Mouse (Mus musculus): ENCODE measurements around the gene Il31ra. TPM values are rescaled to one million over a fixed set of nuclear protein-coding genes. Genes with fewer than 3 reads are reported as not detected.

Gene Il31ra
- polyA plus RNA-seq, 1 experiment from 2014 or later: 0.59 TPM

- DNase-seq (ENCODE audit: low spot score): peak; percentile 80
Measured at GRCm38 (mm10) chr13:112509465-112509864, 84.7 kb downstream of the Il31ra start.

DNA sequence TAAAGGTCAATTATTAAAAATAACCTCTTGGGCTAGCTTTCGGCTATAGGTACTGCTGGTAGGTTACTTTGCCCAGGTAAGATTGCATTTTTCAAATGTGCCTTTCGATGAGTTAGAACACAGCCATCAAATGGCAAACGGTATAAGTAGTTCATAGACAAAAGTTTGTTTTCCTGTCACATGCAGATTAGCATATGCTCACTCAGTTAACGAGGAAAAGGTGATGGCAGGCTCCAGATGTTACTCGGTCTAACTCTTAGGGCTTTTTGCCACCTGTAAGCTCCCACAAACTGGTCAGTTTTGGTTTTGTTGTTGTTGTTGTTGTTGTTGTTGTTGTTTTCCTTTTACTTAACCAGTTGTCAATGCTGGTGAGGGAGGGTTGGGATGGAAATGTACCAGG, 85.7 kb downstream of the Il31ra start:
- DNase-seq (ENCODE audit: low spot score): peak; percentile 70

DNA sequence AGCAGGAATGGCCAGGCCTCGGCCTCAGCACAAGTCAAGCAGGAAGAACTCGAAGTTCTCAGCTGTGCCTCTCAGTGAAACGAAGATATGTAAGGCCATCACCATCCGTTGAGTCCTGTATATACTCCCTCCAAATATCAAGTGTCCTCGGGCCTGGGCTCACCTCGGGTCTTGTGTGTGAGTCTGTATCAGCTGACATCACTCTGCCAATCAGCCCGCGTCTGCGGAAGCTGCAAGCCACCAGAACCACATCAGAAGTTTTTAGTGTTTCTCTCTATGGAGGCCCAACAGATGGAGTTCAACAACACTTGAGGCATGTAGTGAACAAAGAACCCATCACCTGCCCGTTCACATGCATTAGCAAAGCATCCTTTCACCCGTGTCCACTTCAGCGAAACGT, 86.5 kb downstream of the Il31ra start:
- DNase-seq (ENCODE audit: low spot score): peak; percentile 88

DNA sequence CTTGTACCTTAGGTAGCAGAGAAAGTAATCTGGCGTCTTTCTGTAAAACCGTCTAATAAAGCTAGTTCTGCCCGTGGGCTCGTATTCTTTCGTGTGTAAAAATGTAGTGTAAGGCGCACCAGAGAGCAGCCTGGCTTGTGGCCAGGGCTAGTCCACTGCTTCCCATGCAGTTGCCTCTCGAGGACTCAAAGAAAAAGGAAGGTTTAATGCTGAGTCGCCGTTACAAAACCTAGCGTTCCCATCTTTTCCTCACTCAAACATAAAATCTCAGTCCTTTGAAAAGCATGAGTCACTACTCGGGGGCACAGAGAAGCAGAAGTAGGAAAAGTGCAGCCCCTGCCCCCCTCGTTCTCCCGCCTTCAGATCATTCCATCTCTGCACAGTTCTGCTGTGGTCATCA, 87.4 kb downstream of the Il31ra start:
- DNase-seq (ENCODE audit: low spot score): no peak

GRCm38 (mm10) chr13:112505436-112505835, 88.7 kb downstream of the Il31ra start:
- no peak for DNase-seq (ENCODE audit: low spot score)

DNA sequence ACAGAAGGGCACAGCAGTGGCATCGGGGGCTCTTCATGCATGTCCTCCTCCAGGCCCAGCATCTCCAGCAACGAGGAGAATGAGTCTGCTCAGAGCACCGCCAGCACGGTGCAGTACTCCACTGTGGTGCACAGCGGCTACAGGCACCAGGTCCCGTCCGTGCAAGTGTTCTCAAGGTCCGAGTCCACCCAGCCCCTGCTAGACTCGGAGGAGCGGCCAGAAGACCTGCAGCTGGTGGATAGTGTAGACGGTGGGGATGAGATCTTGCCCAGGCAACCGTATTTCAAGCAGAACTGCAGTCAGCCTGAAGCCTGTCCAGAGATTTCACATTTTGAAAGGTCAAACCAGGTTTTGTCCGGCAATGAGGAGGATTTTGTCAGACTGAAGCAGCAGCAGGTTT, 90.3 kb downstream of the Il31ra start:
- no peak for DNase-seq (ENCODE audit: low spot score)

GRCm38 (mm10) chr13:112500466-112500865, 93.7 kb downstream of the Il31ra start:
- DNase-seq (ENCODE audit: low spot score): no peak

- no peak for DNase-seq (ENCODE audit: low spot score)
Measured at GRCm38 (mm10) chr13:112500027-112500426, 94.1 kb downstream of the Il31ra start.

GRCm38 (mm10) chr13:112494590-112494989, 99.6 kb downstream of the Il31ra start:
- DNase-seq (ENCODE audit: low spot score): no peak

- no peak for DNase-seq (ENCODE audit: low spot score)
Measured at GRCm38 (mm10) chr13:112492285-112492678, 101.9 kb downstream of the Il31ra start.

DNA sequence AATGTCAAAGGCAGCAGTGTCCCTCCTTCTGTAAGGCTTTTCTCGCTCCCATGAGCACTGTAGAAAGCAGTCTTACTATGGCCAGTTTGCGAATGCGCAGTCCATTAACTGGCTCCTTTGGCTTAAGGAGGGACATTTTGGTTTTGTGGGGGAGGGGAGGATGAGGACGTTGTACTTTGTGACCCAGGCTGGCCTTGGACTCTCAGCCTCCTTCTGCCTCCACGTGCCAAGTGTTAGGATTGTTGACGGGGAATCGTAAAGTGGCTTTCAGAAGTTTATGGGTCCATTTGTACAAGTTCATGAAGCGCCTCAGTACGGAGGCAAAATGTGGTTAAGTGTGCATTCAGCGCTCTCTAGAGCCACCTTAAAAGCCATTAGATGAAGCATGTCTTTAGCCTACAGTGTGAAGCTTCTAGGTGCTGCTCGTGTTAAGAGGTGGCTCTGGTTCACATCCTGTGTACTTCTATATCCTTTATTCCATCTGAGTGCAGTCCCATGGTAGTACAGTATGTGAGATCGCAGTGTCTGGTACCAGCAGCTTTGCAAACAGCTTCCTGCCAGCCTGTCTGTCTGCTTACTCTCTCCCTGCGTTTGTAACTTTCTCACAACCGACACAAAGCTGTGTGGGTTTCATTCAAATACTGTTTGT, 102.4 kb downstream of the Il31ra start:
- no peak for DNase-seq (ENCODE audit: low spot score)

DNA sequence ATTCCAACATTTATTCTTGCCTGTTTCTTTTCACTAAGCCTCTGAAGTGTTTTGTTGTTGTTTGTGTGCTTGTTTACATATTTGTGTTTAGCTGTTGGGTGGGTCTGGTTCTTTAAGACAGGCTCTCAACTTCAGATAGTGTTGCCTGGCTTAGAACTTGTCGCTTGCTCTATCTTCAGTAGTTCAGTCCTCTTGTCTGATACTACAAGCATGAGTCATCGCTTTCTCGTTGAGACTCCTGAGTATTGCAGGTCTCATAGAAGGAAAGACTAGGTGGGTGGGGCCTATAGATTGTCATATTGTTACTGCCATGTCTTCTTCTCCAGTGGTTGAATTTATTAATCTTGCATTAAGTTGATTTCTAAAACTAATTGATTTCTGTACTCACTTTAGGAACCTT, 104.1 kb downstream of the Il31ra start:
- DNase-seq (ENCODE audit: low spot score): no peak

GRCm38 (mm10) chr13:112486676-112487075, 107.5 kb downstream of the Il31ra start:
- DNase-seq (ENCODE audit: low spot score): no peak

DNA sequence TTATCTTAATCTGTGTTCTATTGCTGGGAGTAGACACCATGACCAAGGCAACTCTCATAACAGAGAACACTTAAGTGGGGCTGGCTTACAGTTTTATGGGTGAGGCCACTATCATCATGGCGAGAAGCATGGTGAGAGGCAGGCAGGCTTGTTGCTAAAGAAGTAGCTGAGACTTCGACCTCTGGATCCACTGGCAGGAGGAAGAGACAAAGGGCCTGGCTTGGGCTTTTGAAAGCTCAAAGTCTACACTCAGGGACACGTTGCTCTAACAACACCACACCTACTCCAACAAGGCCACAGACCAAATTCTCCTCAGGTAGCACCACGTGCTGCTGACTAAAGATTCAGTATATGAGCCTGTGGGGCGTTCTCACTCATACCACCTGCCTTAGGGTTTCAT, 107.9 kb downstream of the Il31ra start:
- DNase-seq (ENCODE audit: low spot score): no peak

- no peak for DNase-seq (ENCODE audit: low spot score)
Measured at GRCm38 (mm10) chr13:112483015-112483414, 111.1 kb downstream of the Il31ra start.

DNA sequence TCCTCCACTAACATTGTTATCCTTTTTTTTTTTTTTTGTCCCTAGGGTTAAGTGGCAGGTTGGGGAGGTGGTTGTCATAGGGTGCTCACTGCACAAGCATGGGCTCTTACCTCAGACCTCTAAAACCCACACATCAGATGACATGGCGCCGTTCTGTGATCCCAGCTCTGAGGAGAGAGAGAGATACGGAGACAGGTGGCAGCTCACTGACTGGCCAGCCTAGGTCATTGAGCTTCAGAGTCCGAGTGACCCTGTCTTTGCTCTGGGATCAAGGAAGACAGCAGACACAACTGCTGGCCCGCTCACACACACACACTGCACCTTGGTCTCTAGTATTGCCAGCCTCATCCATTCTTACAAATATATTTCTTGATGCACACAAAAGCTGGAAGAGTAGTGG, 111.6 kb downstream of the Il31ra start:
- DNase-seq (ENCODE audit: low spot score): no peak

DNA sequence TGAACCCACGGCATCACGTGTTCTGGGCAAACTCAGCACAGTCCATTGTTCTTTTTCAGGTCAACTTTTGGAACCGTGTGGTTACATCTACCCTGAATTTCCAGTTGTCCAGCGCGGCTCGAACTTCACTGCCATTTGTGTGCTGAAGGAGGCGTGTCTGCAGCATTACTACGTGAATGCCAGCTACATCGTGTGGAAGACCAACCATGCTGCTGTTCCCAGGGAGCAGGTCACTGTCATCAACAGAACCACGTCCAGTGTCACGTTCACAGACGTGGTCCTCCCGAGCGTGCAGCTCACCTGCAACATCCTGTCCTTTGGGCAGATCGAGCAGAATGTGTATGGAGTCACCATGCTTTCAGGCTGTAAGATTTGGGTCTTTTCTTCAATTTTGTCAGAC, 114.2 kb downstream of the Il31ra start:
- no peak for DNase-seq (ENCODE audit: low spot score)

DNA sequence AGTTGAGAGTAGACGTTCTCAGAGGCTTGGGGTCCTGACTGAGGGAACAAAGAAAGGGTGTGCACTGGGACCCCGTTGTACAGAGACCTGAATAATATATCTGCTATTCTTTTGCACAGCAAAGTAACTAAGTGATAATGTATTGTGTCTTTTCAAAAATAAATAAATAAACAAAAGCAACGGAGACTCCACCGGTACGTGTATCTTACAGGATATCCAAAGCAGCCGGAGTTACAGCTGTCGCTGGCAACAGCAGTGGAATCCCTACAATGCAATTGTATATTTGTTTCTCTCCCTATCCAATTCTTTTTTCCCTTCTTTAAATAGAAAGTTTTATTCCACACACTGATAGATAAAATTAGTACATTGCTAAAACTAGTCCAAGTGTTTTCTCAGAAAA, 115.1 kb downstream of the Il31ra start:
- no peak for DNase-seq (ENCODE audit: low spot score)

- peak; percentile 38 for DNase-seq (ENCODE audit: low spot score)
Measured at GRCm38 (mm10) chr13:112473757-112474755, 120.1 kb downstream of the Il31ra start.

DNA sequence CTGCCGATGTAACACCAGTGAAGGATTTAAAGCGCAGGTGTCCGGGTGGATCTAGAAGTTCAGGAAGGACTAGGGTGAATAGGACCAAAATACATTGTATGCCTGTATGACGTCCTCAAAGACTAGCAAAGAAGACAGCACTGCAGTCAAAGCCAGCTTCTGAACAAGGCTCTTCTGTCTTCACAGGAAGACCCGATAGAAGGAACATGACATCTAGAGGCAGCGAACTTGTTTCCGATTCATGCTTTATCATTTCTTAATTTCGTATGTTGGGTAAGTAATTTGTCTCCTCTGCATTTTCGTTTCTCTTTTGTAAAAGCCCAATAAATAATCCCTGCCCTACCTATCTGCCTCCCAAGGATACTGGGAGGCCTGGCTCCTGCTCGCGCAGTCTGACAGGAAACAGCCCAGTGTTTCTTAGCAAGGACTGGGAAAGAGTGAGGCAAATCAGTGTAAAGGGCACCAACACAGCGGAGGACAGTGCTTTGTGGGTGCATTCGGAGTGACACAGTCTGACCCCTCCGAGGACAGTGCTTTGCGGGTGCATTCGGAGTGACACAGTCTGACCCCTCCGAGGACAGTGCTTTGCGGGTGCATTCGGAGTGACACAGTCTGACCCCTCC, 121.6 kb downstream of the Il31ra start:
- no peak for DNase-seq (ENCODE audit: low spot score)

GRCm38 (mm10) chr13:112471201-112471600, 123.0 kb downstream of the Il31ra start:
- no peak for DNase-seq (ENCODE audit: low spot score)
